15 mouse cellular contexts compared by ENCODE assay signal in the genomic region with DNA sequence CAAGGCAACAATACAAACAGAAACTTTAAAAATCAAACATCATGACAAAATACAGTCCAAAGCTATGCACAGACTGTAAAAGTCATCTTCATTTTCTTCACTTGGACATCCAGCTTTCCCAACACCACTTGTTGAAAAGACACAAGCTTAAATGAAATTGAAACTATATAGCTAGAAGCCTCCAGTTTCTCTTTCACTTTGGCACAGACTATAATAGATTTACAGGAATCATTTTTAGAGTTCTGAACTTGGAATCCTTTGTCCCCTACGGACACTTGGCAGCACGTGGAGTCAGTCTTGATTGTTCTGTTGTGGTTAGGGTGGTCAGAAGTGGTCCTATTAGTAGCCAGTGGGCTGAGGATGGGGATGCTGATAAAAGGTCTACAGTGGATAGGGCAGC.
A peak's percentile ranks its signal among the peaks of the same experiment; 100 is the strongest.
DNase-seq lines count a peak whose midpoint lies in the region; ATAC-seq lines count a peak whose summit lies in the region.
"Had no signal": no experiment of that assay in that cellular context is flagged by ENCODE, and none has a peak within 500 bp of the region (broad histone marks: within the 10 kb centered on the region; RNA-seq: fewer than 3 reads in every experiment).

No protein-coding gene starts in this region.

- ATAC-seq in heart, embryonic 16.5 days (replicated peaks; ENCODE audit: extremely low read depth, insufficient read depth, low FRiP score), result no peak
- no peak; the same call in 1 of the 2 replicates for ATAC-seq in megakaryocyte, adult 5-6 weeks (ENCODE audit: poor library complexity, severe bottlenecking)
- ATAC-seq in granulocyte monocyte progenitor cell, adult 5-6 weeks (replicated peaks; ENCODE audit: poor library complexity, severe bottlenecking), result peak; percentile 22; the same call in 1 of the 2 replicates
- no peak for ATAC-seq in intestine, embryonic 15.5 days
- ATAC-seq: forebrain, embryonic 13.5 days; midbrain, embryonic 16.5 days had no signal

- intact Hi-C loops in heart, postnatal 14 days (cut with DNase I), result no loop called here

- no peak overlapping the region for H3K4me3 ChIP-seq in heart, embryonic 16.5 days (ENCODE audit: low read length)
- H3K4me3 ChIP-seq in megakaryocyte, embryonic 14.5 days (replicated peaks), result peak overlapping the region; percentile 75
- H3K4me3 ChIP-seq in intestine, embryonic 15.5 days (replicated peaks), result no peak overlapping the region
- H3K4me3 ChIP-seq: forebrain, embryonic 13.5 days; hindbrain, embryonic 10.5 days; kidney, embryonic 15.5 days; limb, embryonic 12.5 days; liver, embryonic 13.5 days had no signal

- peak overlapping the region; percentile 15; the same call in 1 of the 2 replicates for H3K4me2 ChIP-seq in heart, embryonic 16.5 days (ENCODE audit: low read depth, low read length)
- H3K4me2 ChIP-seq in intestine, embryonic 15.5 days (replicated peaks), result no peak overlapping the region
- H3K4me2 ChIP-seq: forebrain, embryonic 13.5 days; kidney, embryonic 15.5 days; limb, embryonic 12.5 days; liver, embryonic 13.5 days had no signal

- no peak for DNase-seq in heart, postnatal 14 days
- DNase-seq in spleen, postnatal 4 days (ENCODE audit: low spot score in 2 of 2), result no peak
- DNase-seq: heart, adult 11 months; liver, embryonic 13.5 days; right cerebral cortex, postnatal 25 days had no signal

- peak overlapping the region; percentile 23; the same call in 1 of the 2 replicates for H3K27ac ChIP-seq in heart, embryonic 16.5 days (ENCODE audit: low read length)
- H3K27ac ChIP-seq in intestine, embryonic 15.5 days, result no peak overlapping the region
- H3K27ac ChIP-seq: forebrain, embryonic 13.5 days; hindbrain, embryonic 10.5 days; kidney, embryonic 15.5 days; limb, embryonic 12.5 days; liver, embryonic 13.5 days had no signal

- H3K27me3 ChIP-seq in heart, embryonic 16.5 days (ENCODE audit: control insufficient read depth, insufficient read depth, low read length), result no peaks in the 10 kb centered on the region
- no peaks in the 10 kb centered on the region for H3K27me3 ChIP-seq in megakaryocyte, embryonic 14.5 days (replicated peaks)
- H3K27me3 ChIP-seq in intestine, embryonic 15.5 days (replicated peaks), result no peaks in the 10 kb centered on the region
- H3K27me3 ChIP-seq: forebrain, embryonic 13.5 days; kidney, embryonic 15.5 days; liver, embryonic 13.5 days had no signal

- peaks cover 17% of the 10 kb centered on the region for H3K4me1 ChIP-seq in heart, embryonic 16.5 days (ENCODE audit: control insufficient read depth, insufficient read depth, low read length)
- peaks cover 3% of the 10 kb centered on the region; the same call in 1 of the 2 replicates for H3K4me1 ChIP-seq in megakaryocyte, embryonic 14.5 days
- no peaks in the 10 kb centered on the region for H3K4me1 ChIP-seq in intestine, embryonic 15.5 days (replicated peaks)
- H3K4me1 ChIP-seq: forebrain, embryonic 13.5 days; hindbrain, embryonic 10.5 days; kidney, embryonic 15.5 days; liver, embryonic 13.5 days had no signal

- no peaks in the 10 kb centered on the region for H3K36me3 ChIP-seq in heart, embryonic 16.5 days (ENCODE audit: control insufficient read depth, insufficient read depth)
- H3K36me3 ChIP-seq in megakaryocyte, embryonic 14.5 days (replicated peaks; ENCODE audit: low read length), result no peaks in the 10 kb centered on the region
- H3K36me3 ChIP-seq in intestine, embryonic 15.5 days, result no peaks in the 10 kb centered on the region
- H3K36me3 ChIP-seq: hindbrain, embryonic 10.5 days; kidney, embryonic 15.5 days; limb, embryonic 12.5 days; liver, embryonic 13.5 days had no signal

- no peak overlapping the region for H3K9ac ChIP-seq in heart, embryonic 16.5 days (ENCODE audit: low read length)
- no peak overlapping the region for H3K9ac ChIP-seq in intestine, embryonic 15.5 days
- H3K9ac ChIP-seq: forebrain, embryonic 13.5 days; kidney, embryonic 15.5 days; limb, embryonic 12.5 days; liver, embryonic 13.5 days had no signal

- WGBS in heart, embryonic 16.5 days, result 43% methylated on average over 2 of the region's 2 CpGs
- WGBS in intestine, embryonic 15.5 days, result 72% methylated on average over 2 of the region's 2 CpGs

- no peaks in the 10 kb centered on the region for H3K9me3 ChIP-seq in heart, embryonic 16.5 days (replicated peaks; ENCODE audit: control insufficient read depth, low read length)
- no peaks in the 10 kb centered on the region for H3K9me3 ChIP-seq in megakaryocyte, embryonic 14.5 days
- no peaks in the 10 kb centered on the region for H3K9me3 ChIP-seq in intestine, embryonic 15.5 days
- H3K9me3 ChIP-seq: forebrain, embryonic 13.5 days; hindbrain, embryonic 10.5 days; kidney, embryonic 15.5 days; limb, embryonic 12.5 days; liver, embryonic 13.5 days had no signal
